Mouse (Mus musculus) layer of hippocampus, postnatal 25 days (tissue): ENCODE measurements around the gene Tmem41b. TPM values are rescaled to one million over a fixed set of nuclear protein-coding genes. Genes with fewer than 3 reads are reported as not detected.
A peak's percentile ranks its signal among the peaks of the same experiment; 100 is the strongest.
"Not testable (repeated sequence)": the region's sequence is repeated elsewhere in the genome, so short reads cannot be mapped to it uniquely, and the experiment has no call there.

Source experiments
- DNase-seq, 2 experiments: peaks; one replicate each; pipeline ENCODE4 v3.0.0; 2022; ENCODE audit warnings: mixed read lengths in 2 of 2, low spot score in 1 of 2; ENCODE audit errors: extremely low spot score in 1 of 2
- total RNA-seq, 2 experiments: library from RNA; stranded (reverse); gene quantifications; 2 replicates each; pipeline ENCODE4 v1.2.3; 2021

Tmem41b gene
- 10 to 100 TPM; 48.6 to 49.9 TPM for total RNA-seq

DNA sequence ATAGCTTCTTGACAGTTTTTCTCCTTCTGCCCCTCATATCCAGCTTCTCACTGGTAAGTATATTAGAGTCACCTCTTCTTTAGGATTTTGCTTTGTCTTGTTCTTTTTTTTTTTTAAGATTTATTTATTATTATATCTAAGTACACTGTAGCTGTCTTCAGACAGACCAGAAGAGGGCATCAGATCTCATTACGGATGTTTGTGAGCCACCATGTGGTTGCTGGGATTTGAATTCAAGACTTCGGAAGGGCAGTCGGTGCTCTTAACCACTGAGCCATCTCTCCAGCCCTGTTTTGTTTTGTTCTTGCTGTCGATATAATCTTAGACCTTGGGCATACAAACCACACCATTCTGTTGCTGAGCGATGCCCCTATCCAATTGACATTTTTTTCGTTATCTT is at the start of gene Tmem41b:
Tmem41b (minus strand) TSS at position 155 of the 400 bp plus-strand sequence.
- not testable (repeated sequence) for DNase-seq

GRCm38 (mm10) chr7:110030342-110030741 is 43.6 kb upstream of the Tmem41b start:
- no peak for DNase-seq

DNA sequence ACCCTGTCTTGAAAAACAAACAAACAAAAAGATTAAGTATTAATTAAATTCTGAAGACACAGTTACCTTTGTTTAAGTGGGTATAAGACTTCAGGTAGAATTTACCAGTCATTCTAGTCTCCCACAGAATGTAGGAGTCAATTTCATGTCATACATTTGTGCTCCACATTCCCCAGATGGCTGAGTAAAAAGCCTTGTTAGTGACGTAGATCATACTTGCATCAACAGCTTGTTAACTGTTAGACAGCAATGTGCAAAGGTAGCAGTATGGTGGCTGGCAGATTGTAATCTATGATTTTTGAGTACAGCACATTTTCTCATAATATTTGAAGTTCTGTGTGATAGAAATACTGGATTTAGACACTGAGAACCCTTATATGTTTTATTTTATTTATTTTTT is 42.1 kb upstream of the Tmem41b start:
- no peak for DNase-seq

DNA sequence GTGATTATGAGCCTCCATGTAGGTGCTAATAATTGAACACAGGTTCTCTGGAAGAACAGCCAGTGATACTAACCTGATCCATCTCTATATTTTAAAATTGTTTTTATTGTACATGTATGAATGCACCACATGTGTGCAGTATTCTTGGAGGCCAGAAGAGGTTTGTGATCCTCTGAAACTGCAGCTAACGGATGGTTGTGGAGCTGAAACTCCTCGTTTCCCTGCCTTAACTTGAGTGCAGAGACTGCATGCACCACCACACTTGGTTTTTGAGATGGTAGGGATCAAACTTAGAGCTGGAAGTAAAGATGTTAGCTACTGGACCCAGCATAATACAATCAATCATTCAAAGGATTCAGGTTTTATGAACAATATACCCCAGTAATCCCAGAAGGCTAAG is 39.9 kb upstream of the Tmem41b start:
- no peak for DNase-seq

GRCm38 (mm10) chr7:110023553-110023952 is 36.8 kb upstream of the Tmem41b start:
- DNase-seq: no peak

- DNase-seq: peak; percentile 10 to 37
Observed at GRCm38 (mm10) chr7:110018631-110019482, 32.1 kb upstream of the Tmem41b start.

DNA sequence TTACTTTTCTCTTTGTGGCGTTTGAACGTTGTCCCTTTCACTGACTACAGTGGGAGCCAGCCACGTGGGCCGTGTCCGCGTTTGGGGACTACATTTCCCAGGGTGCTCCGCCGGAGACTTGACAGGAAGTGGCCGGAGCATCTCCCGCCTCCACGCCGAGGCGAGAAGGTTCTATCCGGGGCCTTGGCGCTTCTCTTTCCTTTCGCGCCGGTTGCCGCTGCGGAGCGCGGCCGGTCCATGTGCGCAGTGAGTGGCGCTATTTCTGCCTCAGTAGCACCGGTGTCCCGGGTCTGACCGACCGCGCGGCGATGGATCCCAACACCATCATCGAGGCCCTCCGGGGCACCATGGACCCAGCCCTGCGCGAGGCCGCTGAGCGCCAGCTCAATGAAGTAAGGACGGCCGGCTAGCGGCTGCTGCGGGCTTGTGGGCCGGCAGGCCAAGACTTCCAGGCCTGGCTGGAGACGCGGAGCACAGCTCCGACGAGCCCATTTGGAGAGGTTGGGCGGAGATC is 31.4 kb upstream of the Tmem41b start, which contains the start of gene Ipo7:
Ipo7 (plus strand) TSS at position 158 of the 514 bp plus-strand sequence.
- peak; percentile 81 to 83 for DNase-seq

DNA sequence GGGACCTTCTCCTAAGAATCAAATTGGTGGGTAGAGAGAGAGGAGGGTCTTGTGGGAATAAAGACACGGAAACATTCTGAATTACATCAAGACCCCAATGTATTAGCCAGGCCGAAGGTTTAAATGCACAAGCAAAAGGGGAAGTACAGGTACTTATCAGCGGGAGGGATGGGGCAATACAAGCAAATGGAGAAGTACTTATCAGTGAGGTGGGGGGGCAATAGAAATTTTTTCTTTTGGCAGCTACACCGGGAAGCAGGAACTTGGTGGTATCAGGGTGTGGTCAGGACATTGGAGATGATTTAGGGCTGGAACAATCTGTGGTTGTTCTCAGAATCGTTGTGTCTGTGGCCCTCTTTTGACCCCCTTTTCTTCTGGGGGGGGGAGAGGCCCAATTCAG is 27.5 kb upstream of the Tmem41b start:
- DNase-seq: no peak

- no peak for DNase-seq
Observed at GRCm38 (mm10) chr7:110011417-110011816, 24.7 kb upstream of the Tmem41b start.

- no peak for DNase-seq
Observed at GRCm38 (mm10) chr7:110009084-110009483, 22.4 kb upstream of the Tmem41b start.

- no peak for DNase-seq
Observed at GRCm38 (mm10) chr7:110008513-110008912, 21.8 kb upstream of the Tmem41b start.

DNA sequence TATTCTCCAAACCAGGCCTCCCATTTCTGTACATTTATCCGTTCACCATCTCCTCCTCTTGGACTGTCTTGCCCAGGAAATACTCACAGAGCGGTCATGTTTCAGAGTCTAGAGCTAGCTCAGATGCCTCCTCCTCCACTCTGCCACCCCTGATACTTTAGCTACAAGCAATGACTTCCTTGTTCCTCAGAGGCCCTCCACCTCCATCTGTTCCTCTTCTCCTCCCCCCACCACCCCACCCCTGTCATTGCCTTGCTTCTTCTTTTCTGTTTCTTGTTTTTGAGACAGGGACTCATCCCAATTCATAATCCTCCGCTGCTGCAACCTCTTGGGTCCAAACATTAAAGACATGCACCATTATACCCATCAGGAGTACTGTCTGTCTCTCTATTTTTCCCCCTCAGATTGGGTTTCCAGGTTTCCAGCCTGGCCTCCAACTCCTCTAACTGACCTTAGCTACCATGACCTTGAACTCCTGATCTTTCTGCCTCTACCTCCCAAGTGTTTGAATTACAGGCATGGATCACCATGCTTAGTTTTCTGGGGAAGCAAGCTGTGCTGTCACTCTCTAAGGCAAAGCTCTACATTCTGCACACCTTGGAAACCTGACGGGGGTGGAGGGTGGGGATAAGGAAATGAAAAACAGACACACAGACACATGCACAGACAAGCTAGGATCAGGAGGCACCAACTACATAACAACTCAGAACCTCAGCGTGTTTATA is 19.9 kb upstream of the Tmem41b start:
- no peak for DNase-seq

GRCm38 (mm10) chr7:110005976-110006375 is 19.2 kb upstream of the Tmem41b start:
- DNase-seq: no peak

DNA sequence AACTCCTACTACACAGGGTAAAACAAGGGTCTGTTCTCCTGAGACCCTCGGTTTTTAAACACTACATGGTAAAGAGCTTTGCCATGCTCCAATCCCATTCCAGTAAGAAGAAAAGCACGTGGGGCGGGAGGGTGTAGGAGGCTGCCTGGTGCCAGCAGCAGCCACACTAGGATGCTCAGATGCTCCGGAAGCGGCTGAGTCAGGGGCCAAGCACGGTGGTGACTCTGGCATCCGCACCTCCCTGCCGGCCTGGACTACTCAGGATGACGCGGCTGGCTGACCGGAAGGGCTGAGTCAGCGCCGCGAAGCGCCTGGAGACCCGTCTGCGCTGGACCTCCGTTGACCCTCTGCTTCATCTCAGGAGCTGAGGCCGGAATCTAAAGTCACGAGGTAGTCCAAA is 16.2 kb upstream of the Tmem41b start:
- DNase-seq: no peak

DNA sequence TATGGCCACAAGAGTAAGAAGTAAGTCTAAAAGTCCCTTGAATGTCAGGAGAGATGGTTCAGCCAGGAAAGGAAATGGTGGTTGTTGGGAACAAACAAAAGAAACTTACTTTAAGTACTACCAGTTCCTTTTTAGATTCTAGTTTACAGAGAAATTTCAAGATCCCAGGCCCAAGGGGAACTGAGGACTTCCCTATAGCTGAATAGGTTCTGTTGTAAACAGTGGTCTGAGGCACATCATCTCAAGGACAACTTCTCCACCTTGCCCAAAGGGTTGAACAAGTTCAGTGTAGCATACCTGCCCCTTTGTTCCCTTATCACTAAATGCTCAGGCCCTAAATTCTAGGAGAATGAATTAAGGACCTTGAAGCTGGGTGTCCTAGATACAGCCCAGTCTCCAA is 15.4 kb upstream of the Tmem41b start:
- no peak for DNase-seq

- DNase-seq: no peak
Observed at GRCm38 (mm10) chr7:109998388-109998787, 11.7 kb upstream of the Tmem41b start.

GRCm38 (mm10) chr7:109993157-109993959 is 6.6 kb upstream of the Tmem41b start:
- no peak for DNase-seq

DNA sequence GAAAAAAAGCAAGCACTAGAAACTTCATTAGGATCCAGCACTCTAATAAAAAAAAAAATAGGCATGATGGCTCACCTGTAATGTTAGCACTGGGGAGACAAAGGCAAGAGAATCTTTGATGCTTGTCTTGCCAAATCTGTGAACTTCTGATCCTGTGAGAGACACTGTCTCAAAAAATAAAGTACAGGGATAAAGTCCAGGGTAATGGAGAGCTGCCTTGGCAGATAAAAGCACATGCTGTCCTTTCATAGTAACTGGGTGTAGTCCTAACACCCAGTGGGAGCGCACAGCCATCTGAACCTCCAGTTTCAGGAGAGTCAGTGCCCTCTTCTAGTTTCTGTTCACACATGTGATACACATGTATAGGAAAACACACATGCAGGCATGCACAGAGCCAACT is 4.6 kb upstream of the Tmem41b start:
- no peak for DNase-seq

DNA sequence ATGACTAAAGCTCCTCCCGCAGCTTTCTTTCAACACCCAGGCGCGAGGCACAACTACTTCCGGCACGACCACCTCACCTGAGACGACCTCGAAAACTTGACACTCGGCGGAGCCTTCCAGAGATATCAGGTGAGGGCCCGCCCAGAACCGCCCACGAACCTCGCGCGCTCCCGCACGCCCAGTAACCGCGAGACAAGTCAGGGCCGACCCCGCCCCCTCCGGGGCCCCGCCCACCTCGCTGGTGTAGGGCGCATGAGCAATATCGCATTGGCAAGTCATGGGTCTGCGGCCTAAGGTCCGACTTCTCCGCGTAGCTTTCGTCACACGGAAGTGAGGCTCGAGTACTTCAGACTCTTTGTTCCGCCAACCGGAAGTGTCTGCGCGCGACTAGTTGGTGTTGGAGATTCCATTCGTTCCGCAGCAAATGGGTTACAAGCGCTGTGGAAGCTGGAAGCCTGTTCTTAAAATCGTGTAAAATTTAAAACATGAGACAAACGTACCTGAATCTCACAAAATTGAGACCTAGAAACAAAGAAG is 528 bp downstream of the Tmem41b start:
- peak; percentile 92 to 94 for DNase-seq

DNA sequence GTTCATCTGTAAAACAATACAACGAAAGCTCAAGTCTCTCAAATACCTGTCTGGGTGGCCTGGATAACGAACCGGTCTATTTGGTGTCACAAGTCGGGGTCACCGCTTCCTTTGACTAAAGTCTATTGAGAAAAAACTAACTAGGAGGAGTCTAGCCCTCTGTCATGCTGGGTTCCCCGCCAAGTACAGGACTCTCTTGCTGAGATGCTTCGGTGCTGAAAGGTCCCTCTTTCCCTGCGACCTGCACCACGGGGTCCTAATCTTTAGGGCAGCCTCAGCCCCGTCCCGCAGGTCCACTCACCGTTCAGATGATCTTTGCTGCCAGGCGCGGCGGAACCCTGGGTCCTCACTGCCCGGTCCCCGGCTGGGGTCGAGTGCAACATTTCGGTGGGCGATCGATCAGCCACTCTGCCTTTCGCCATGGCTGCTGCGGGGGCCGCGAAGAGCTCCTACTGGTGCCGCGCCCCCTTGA is 1.0 kb downstream of the Tmem41b start:
- no peak for DNase-seq
